Mouse (Mus musculus) layer of hippocampus, adult 8-10 months (tissue): ENCODE measurements around the gene Zfp169. TPM values are rescaled to one million over a fixed set of nuclear protein-coding genes. Genes with fewer than 3 reads are reported as not detected.
"Not testable (repeated sequence)": the region's sequence is repeated elsewhere in the genome, so short reads cannot be mapped to it uniquely, and the experiment has no call there.

ENCODE experiments used
- DNase-seq, 2 experiments: peaks; one replicate each; pipeline ENCODE4 v3.0.0; 2022; ENCODE audit warnings: low spot score in 2 of 2
- microRNA-seq, 2 experiments: library from miRNA; unstranded; fragments of <30 nt; microRNA quantifications; one replicate each; pipeline ENCODE4 v1.2.0; 2022
- total RNA-seq, 4 experiments: library from RNA; stranded (reverse); gene quantifications; 2 replicates each; pipeline ENCODE4 v1.2.4; 2022

Gene Zfp169
- total RNA-seq, 4 experiments from 2014 or later: 21.4 to 27.6 (median 23.2) TPM

GRCm38 (mm10) chr13:48519122-48519521, 5.9 kb upstream of the Zfp169 start:
- DNase-seq: not testable (repeated sequence)

GRCm38 (mm10) chr13:48515861-48516260, 2.6 kb upstream of the Zfp169 start:
- DNase-seq: no peak

GRCm38 (mm10) chr13:48508661-48509060, 4.6 kb downstream of the Zfp169 start:
- no peak for DNase-seq

GRCm38 (mm10) chr13:48502422-48502821, 10.8 kb downstream of the Zfp169 start:
- no peak for DNase-seq

- no peak for DNase-seq
These were observed 14.6 kb downstream of the Zfp169 start for GRCm38 (mm10) chr13:48498676-48499075.

- DNase-seq: peak; percentile 75 to 79
These were observed 15.5 kb downstream of the Zfp169 start for GRCm38 (mm10) chr13:48497693-48498221.

GRCm38 (mm10) chr13:48493183-48493582, 20.1 kb downstream of the Zfp169 start:
- no peak for DNase-seq

GRCm38 (mm10) chr13:48490396-48491182, 22.7 kb downstream of the Zfp169 start:
- no peak for DNase-seq

- DNase-seq: no peak
These were observed 29.6 kb downstream of the Zfp169 start for GRCm38 (mm10) chr13:48483606-48484005.

- no peak for DNase-seq
These were observed 44.5 kb downstream of the Zfp169 start for GRCm38 (mm10) chr13:48468656-48469180.

GRCm38 (mm10) chr13:48466186-48466585, 47.1 kb downstream of the Zfp169 start:
- no peak for DNase-seq

GRCm38 (mm10) chr13:48464170-48464569, 49.1 kb downstream of the Zfp169 start:
- DNase-seq: peak; percentile 42 to 87

- no peak for DNase-seq
These were observed 54.0 kb downstream of the Zfp169 start for GRCm38 (mm10) chr13:48459280-48459679.

- no peak for DNase-seq
These were observed 65.1 kb downstream of the Zfp169 start for GRCm38 (mm10) chr13:48448119-48448518.

GRCm38 (mm10) chr13:48443996-48444395, 69.3 kb downstream of the Zfp169 start:
- DNase-seq: no peak

- DNase-seq: no peak
These were observed 74.9 kb downstream of the Zfp169 start for GRCm38 (mm10) chr13:48438321-48438720.

Small RNA genes within 50 kb of the gene (microRNA-seq; reads per million reads assigned to microRNA genes)
- gene Gm24111: 0 reads per million in 2 experiments
- 251 to 323 reads per million in 2 experiments for gene Mirlet7a-1
- gene Mirlet7d: 26,495 to 28,616 reads per million in 2 experiments
- gene Mirlet7f-1: 0 reads per million in 2 experiments

Other genes with a start within 250 kb of the Zfp169 start
- 1 to 10 TPM; 1.2 to 3.4 (median 2.1) TPM for gene A830005F24Rik, start 119 bp upstream of the Zfp169 start, total RNA-seq
- gene Ptpdc1, start 112.2 kb upstream of the Zfp169 start, total RNA-seq: 10 to 100 TPM; 33.7 to 36.7 (median 35.4) TPM
- not detected for gene Barx1, start 149.5 kb upstream of the Zfp169 start, total RNA-seq